Comparison of ENCODE assay signal across 18 mouse cellular contexts in genomic region chr13:109932688-109933087, GRCm38 (mm10).
DNase-seq lines count a peak whose midpoint lies in the region; ATAC-seq and TF ChIP-seq lines count a peak whose summit lies in the region.
"Had no signal": no experiment of that assay in that cellular context is flagged by ENCODE, and none has a peak within 500 bp of the region (broad histone marks: within the 10 kb centered on the region; RNA-seq: fewer than 3 reads in every experiment).

No protein-coding gene starts in this region.

- H3K4me3 ChIP-seq in hindbrain, postnatal 0 days (ENCODE audit: low read length), result no peak overlapping the region
- H3K4me3 ChIP-seq in midbrain, postnatal 0 days (ENCODE audit: low read depth, low read length), result no peak overlapping the region
- H3K4me3 ChIP-seq: embryonic facial prominence, embryonic 13.5 days; forebrain, embryonic 15.5 days; heart, adult 2 months; lung, embryonic 15.5 days; midbrain, embryonic 10.5 days had no signal

- no peak overlapping the region for H3K4me2 ChIP-seq in hindbrain, postnatal 0 days (ENCODE audit: low read depth, low read length)
- H3K4me2 ChIP-seq in midbrain, postnatal 0 days (ENCODE audit: low read depth, low read length, poor library complexity, severe bottlenecking), result no peak overlapping the region
- H3K4me2 ChIP-seq: embryonic facial prominence, embryonic 13.5 days; forebrain, embryonic 15.5 days; lung, embryonic 15.5 days had no signal

- no peak for TF ChIP-seq CTCF in hindbrain, postnatal 0 days (IDR thresholded peaks at IDR 0.05; ENCODE audit: low read depth)
- TF ChIP-seq CTCF in midbrain, postnatal 0 days (IDR thresholded peaks at IDR 0.05), result no peak

- WGBS in hindbrain, postnatal 0 days, result 93% methylated on average over 13 of the region's 13 CpGs
- WGBS in midbrain, postnatal 0 days, result 93% methylated on average over 13 of the region's 13 CpGs

- H3K36me3 ChIP-seq in hindbrain, postnatal 0 days (ENCODE audit: insufficient read depth, low read length), result no peaks in the 10 kb centered on the region; the same call in 1 of the 2 replicates
- peaks cover 10% of the 10 kb centered on the region for H3K36me3 ChIP-seq in midbrain, postnatal 0 days (ENCODE audit: insufficient read depth, low read length)
- H3K36me3 ChIP-seq: lung, embryonic 15.5 days had no signal

- ATAC-seq in hindbrain, postnatal 0 days, result no peak
- ATAC-seq in midbrain, postnatal 0 days (ENCODE audit: low FRiP score), result no peak
- ATAC-seq: forebrain, embryonic 15.5 days; intestine, embryonic 16.5 days had no signal

- H3K9ac ChIP-seq in hindbrain, postnatal 0 days (replicated peaks; ENCODE audit: low read length), result no peak overlapping the region
- no peak overlapping the region for H3K9ac ChIP-seq in midbrain, postnatal 0 days (replicated peaks; ENCODE audit: low read length, poor library complexity, severe bottlenecking)
- H3K9ac ChIP-seq: embryonic facial prominence, embryonic 13.5 days; forebrain, embryonic 15.5 days; lung, embryonic 15.5 days had no signal

- DNase-seq in adrenal gland, postnatal 36 days, result peak; percentile 33 to 53
- DNase-seq in adrenal gland, postnatal 4 days (ENCODE audit: low spot score in 2 of 2), result no peak
- DNase-seq in frontal cortex, adult 2 months (ENCODE audit: extremely low spot score in 1 of 2, low spot score in 1 of 2), result peak; percentile 64 to 84
- peak; percentile 76 to 78 for DNase-seq in left cerebral cortex, adult 18-20 months (ENCODE audit: low spot score in 2 of 2)
- peak; percentile 78 for DNase-seq in right cerebral cortex, adult 18-20 months
- no peak for DNase-seq in retina, embryonic 14.5 days (ENCODE audit: low spot score)
- DNase-seq in hindbrain, postnatal 0 days (ENCODE audit: low spot score), result no peak
- no peak for DNase-seq in midbrain, postnatal 0 days (ENCODE audit: low spot score)
- DNase-seq: cerebellum, postnatal 25 days; heart, adult 2 months; heart, postnatal 36 days; kidney, postnatal 25 days; retina, postnatal 1 day had no signal

- H3K27me3 ChIP-seq in hindbrain, postnatal 0 days (ENCODE audit: insufficient read depth, low read length), result no peaks in the 10 kb centered on the region
- no peaks in the 10 kb centered on the region for H3K27me3 ChIP-seq in midbrain, postnatal 0 days (ENCODE audit: insufficient read depth, low read length)
- H3K27me3 ChIP-seq: embryonic facial prominence, embryonic 13.5 days; forebrain, embryonic 15.5 days; lung, embryonic 15.5 days had no signal

- no peaks in the 10 kb centered on the region for H3K4me1 ChIP-seq in hindbrain, postnatal 0 days (ENCODE audit: insufficient read depth, low read length)
- peaks cover 8% of the 10 kb centered on the region; the same call in 1 of the 2 replicates for H3K4me1 ChIP-seq in midbrain, postnatal 0 days (ENCODE audit: insufficient read depth, low read length)
- H3K4me1 ChIP-seq: lung, embryonic 15.5 days; midbrain, embryonic 10.5 days had no signal

- no peak overlapping the region for H3K27ac ChIP-seq in hindbrain, postnatal 0 days
- H3K27ac ChIP-seq in midbrain, postnatal 0 days (ENCODE audit: low read depth, low read length), result no peak overlapping the region
- H3K27ac ChIP-seq: embryonic facial prominence, embryonic 13.5 days; forebrain, embryonic 15.5 days; heart, adult 2 months; lung, embryonic 15.5 days; midbrain, embryonic 10.5 days had no signal

- H3K9me3 ChIP-seq in hindbrain, postnatal 0 days (ENCODE audit: low read length), result no peaks in the 10 kb centered on the region
- H3K9me3 ChIP-seq in midbrain, postnatal 0 days (ENCODE audit: low read length), result no peaks in the 10 kb centered on the region
- H3K9me3 ChIP-seq: embryonic facial prominence, embryonic 13.5 days; forebrain, embryonic 15.5 days; lung, embryonic 15.5 days; midbrain, embryonic 10.5 days had no signal

Comparison
In these comparisons a context has a peak if more than half of its experiments do, and no peak if none do; other contexts are left out.
1. DNase-seq: peak in adrenal gland, postnatal 36 days (2 of 2), frontal cortex, adult 2 months (2 of 2), left cerebral cortex, adult 18-20 months (2 of 2) and right cerebral cortex, adult 18-20 months (single experiment); none in adrenal gland, postnatal 4 days (0 of 2), retina, embryonic 14.5 days (single experiment), hindbrain, postnatal 0 days (single experiment) and midbrain, postnatal 0 days (single experiment).